Mouse (Mus musculus): ENCODE measurements around the gene Xkrx. TPM values are rescaled to one million over a fixed set of nuclear protein-coding genes. Genes with fewer than 3 reads are reported as not detected.

Gene Xkrx
- polyA plus RNA-seq, 1 experiment from 2014 or later, result 0.09 TPM

Other genes with a start within 250 kb of the Xkrx start
- 4.6 and 5.7 TPM in 2 replicates for gene Sytl4, start 180.3 kb downstream of the Xkrx start, polyA plus RNA-seq (2015; fragmentation: Nextera tagmentation; extraction: Ambion mirVana)
- 44.3 and 47.9 TPM in 2 replicates for gene Cstf2, start 102.9 kb downstream of the Xkrx start, polyA plus RNA-seq (2015; fragmentation: Nextera tagmentation; extraction: Ambion mirVana)
- 0.09 TPM in 1 of 2 replicates, not detected in the other for gene Arl13a, start 25.4 kb upstream of the Xkrx start, polyA plus RNA-seq (2015; fragmentation: Nextera tagmentation; extraction: Ambion mirVana)
- gene Nox1, start 59.9 kb upstream of the Xkrx start, polyA plus RNA-seq (2015; fragmentation: Nextera tagmentation; extraction: Ambion mirVana), result 0.19 TPM in 1 of 2 replicates, not detected in the other
- gene Trmt2b, start 114.9 kb upstream of the Xkrx start, polyA plus RNA-seq (2015; fragmentation: Nextera tagmentation; extraction: Ambion mirVana), result 20.8 and 22.2 TPM in 2 replicates
- 12.0 and 13.6 TPM in 2 replicates for gene Tmem35a, start 133.1 kb upstream of the Xkrx start, polyA plus RNA-seq (2015; fragmentation: Nextera tagmentation; extraction: Ambion mirVana)
- 24.4 and 30.9 TPM in 2 replicates for gene Cenpi, start 146.0 kb upstream of the Xkrx start, polyA plus RNA-seq (2015; fragmentation: Nextera tagmentation; extraction: Ambion mirVana)
- gene Drp2, start 242.5 kb upstream of the Xkrx start, polyA plus RNA-seq (2015; fragmentation: Nextera tagmentation; extraction: Ambion mirVana), result 0.57 and 0.84 TPM in 2 replicates

Measured in kidney, embryonic 16.5 days (tissue).